ENCODE assay signal across 10 mouse cellular contexts in the genomic region with DNA sequence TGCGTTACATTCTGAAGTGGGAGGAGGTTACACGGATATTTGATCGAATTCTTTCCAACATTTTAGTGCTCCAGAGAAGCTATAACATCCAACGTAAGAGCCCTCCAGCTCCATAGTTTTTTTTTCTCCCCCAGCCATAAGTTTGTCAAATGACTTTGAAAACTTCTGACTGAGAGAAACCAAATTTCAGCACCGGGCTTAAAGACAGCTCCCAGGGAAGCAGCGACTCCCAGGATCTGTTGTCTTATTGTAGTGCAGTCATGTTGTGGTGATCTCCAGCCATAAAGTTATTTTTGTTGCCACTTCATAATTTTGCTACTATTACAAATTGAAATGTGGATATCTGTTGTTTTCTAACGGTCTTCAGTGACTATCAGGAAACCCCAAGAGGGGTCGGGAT.
DNase-seq lines count a peak whose midpoint lies in the region; ATAC-seq and TF ChIP-seq lines count a peak whose summit lies in the region.
"Had no signal": no experiment of that assay in that cellular context is flagged by ENCODE, and none has a peak within 500 bp of the region (broad histone marks: within the 10 kb centered on the region; RNA-seq: fewer than 3 reads in every experiment).

No protein-coding gene starts in this region.

- no peaks in the 10 kb centered on the region for H3K9me3 ChIP-seq in midbrain, embryonic 14.5 days (ENCODE audit: control insufficient read depth, low read length)
- no peaks in the 10 kb centered on the region for H3K9me3 ChIP-seq in midbrain, embryonic 15.5 days
- H3K9me3 ChIP-seq: heart, embryonic 13.5 days; lung, embryonic 15.5 days had no signal

- H3K4me3 ChIP-seq in midbrain, embryonic 14.5 days (replicated peaks; ENCODE audit: low read depth, low read length) = no peak overlapping the region
- H3K4me3 ChIP-seq in midbrain, embryonic 15.5 days = no peak overlapping the region
- no peak overlapping the region for H3K4me3 ChIP-seq in myocyte
- H3K4me3 ChIP-seq: heart, embryonic 13.5 days; lung, embryonic 15.5 days had no signal

- H3K27me3 ChIP-seq in midbrain, embryonic 14.5 days (ENCODE audit: control insufficient read depth, insufficient read depth, low read length) = no peaks in the 10 kb centered on the region
- H3K27me3 ChIP-seq in midbrain, embryonic 15.5 days (replicated peaks) = no peaks in the 10 kb centered on the region
- H3K27me3 ChIP-seq in myocyte (ENCODE audit: control insufficient read depth, insufficient read depth, insufficient read length) = no peaks in the 10 kb centered on the region
- H3K27me3 ChIP-seq: heart, embryonic 13.5 days; lung, embryonic 15.5 days had no signal

- no peak for ATAC-seq in midbrain, embryonic 14.5 days (ENCODE audit: low FRiP score, low TSS enrichment)
- no peak for ATAC-seq in midbrain, embryonic 15.5 days (replicated peaks)

- no peaks in the 10 kb centered on the region for H3K4me1 ChIP-seq in midbrain, embryonic 14.5 days (ENCODE audit: control insufficient read depth, insufficient read depth, low read length)
- no peaks in the 10 kb centered on the region for H3K4me1 ChIP-seq in midbrain, embryonic 15.5 days
- H3K4me1 ChIP-seq: heart, embryonic 13.5 days; lung, embryonic 15.5 days had no signal

- 46% methylated on average over 8 of the region's 8 CpGs for WGBS in midbrain, embryonic 14.5 days
- WGBS in midbrain, embryonic 15.5 days = 43% methylated on average over 8 of the region's 8 CpGs

- TF ChIP-seq POLR2A in myocyte (IDR thresholded peaks at IDR 0.05; ENCODE audit: insufficient read length, low read depth) = no peak

- DNase-seq in heart, postnatal 14 days = peak; percentile 16 to 43
- no peak for DNase-seq in heart, postnatal 36 days
- peak; percentile 25 for DNase-seq in midbrain, embryonic 14.5 days
- peak; percentile 36 to 54 for DNase-seq in adrenal gland, postnatal 36 days
- DNase-seq in left cerebral cortex, adult 18-20 months (ENCODE audit: low spot score in 2 of 2) = no peak
- no peak for DNase-seq in layer of hippocampus, adult 11-12 months (ENCODE audit: low spot score)

- H3K27ac ChIP-seq in midbrain, embryonic 14.5 days (replicated peaks; ENCODE audit: low read depth, low read length) = no peak overlapping the region
- H3K27ac ChIP-seq in midbrain, embryonic 15.5 days = no peak overlapping the region
- H3K27ac ChIP-seq: heart, embryonic 13.5 days; lung, embryonic 15.5 days had no signal

- no peak overlapping the region for H3K4me2 ChIP-seq in midbrain, embryonic 14.5 days (ENCODE audit: low read length)
- no peak overlapping the region for H3K4me2 ChIP-seq in midbrain, embryonic 15.5 days
- H3K4me2 ChIP-seq in myocyte (ENCODE audit: low read depth) = no peak overlapping the region
- H3K4me2 ChIP-seq: heart, embryonic 13.5 days; lung, embryonic 15.5 days had no signal

- H3ac ChIP-seq in myocyte (ENCODE audit: control insufficient read depth, insufficient read length) = no peak overlapping the region

- H3K9ac ChIP-seq in midbrain, embryonic 14.5 days (replicated peaks; ENCODE audit: low read length) = no peak overlapping the region
- H3K9ac ChIP-seq in midbrain, embryonic 15.5 days = no peak overlapping the region
- H3K9ac ChIP-seq: heart, embryonic 13.5 days; lung, embryonic 15.5 days had no signal

- H3K36me3 ChIP-seq in midbrain, embryonic 14.5 days (ENCODE audit: control insufficient read depth, insufficient read depth, low read length) = no peaks in the 10 kb centered on the region
- no peaks in the 10 kb centered on the region for H3K36me3 ChIP-seq in midbrain, embryonic 15.5 days (replicated peaks)
- H3K36me3 ChIP-seq in myocyte (ENCODE audit: control insufficient read depth, insufficient read depth) = no peaks in the 10 kb centered on the region
- H3K36me3 ChIP-seq: heart, embryonic 13.5 days; lung, embryonic 15.5 days had no signal

- no peaks in the 10 kb centered on the region for H3K79me2 ChIP-seq in myocyte (ENCODE audit: control insufficient read depth, insufficient read depth)

- intact Hi-C loops in heart, postnatal 14 days (cut with DNase I) = no loop called here
- intact Hi-C loops in heart, postnatal 36 days (cut with DNase I) = no loop called here

TF ChIP-seq in myocyte, 11 proteins besides CTCF, POLR2A, EP300 and RAD21:
- TF ChIP-seq POLR2AphosphoS2 (IDR thresholded peaks at IDR 0.05; ENCODE audit: insufficient read length, low read depth) = no peak
- peak; percentile 52 for TF ChIP-seq REST (IDR thresholded peaks at IDR 0.05; ENCODE audit: insufficient read depth, insufficient read length)

Comparison
In these comparisons a context has a peak if more than half of its experiments do, and no peak if none do; other contexts are left out.
1. DNase-seq: peak in heart, postnatal 14 days (2 of 2), midbrain, embryonic 14.5 days (single experiment) and adrenal gland, postnatal 36 days (2 of 2); none in heart, postnatal 36 days (0 of 2), left cerebral cortex, adult 18-20 months (0 of 2) and layer of hippocampus, adult 11-12 months (single experiment).